Mouse (Mus musculus) E14TG2a.4 (cell line): ENCODE measurements around the gene Tfec.

Source experiments
- H3K27me3 ChIP-seq: 2 replicates; pipeline ENCODE4 v1.6.1; 2014; ENCODE audit warnings: low read length, control low read depth; ENCODE audit not compliant: insufficient read depth
- H3K36me3 ChIP-seq: 2 replicates; pipeline ENCODE4 v1.6.1; 2014; ENCODE audit warnings: low read length, control low read depth; ENCODE audit not compliant: insufficient read depth
- H3K4me1 ChIP-seq: replicated peaks from 2 replicates; pipeline ENCODE4 v1.6.1; 2014; ENCODE audit warnings: low read depth, low read length, control low read depth
- H3K4me3 ChIP-seq: replicated peaks from 2 replicates; pipeline ENCODE4 v1.5.1; 2014; ENCODE audit warnings: mild to moderate bottlenecking, low read length
- H3K9me3 ChIP-seq: 2 replicates; pipeline ENCODE4 v1.6.1; 2014; ENCODE audit warnings: low read length, control low read depth
- CTCF ChIP-seq: conservative IDR thresholded peaks from 2 replicates; pipeline ENCODE4 v1.5.1; 2014; ENCODE audit warnings: low read length
- NANOG ChIP-seq: IDR thresholded peaks from 2 replicates; pipeline ENCODE4 v1.6.1; 2014; ENCODE audit warnings: borderline replicate concordance, low read length, mixed read lengths
- POU5F1 ChIP-seq: IDR thresholded peaks from 2 replicates; pipeline ENCODE4 v1.6.1; 2014; ENCODE audit warnings: low read length, borderline replicate concordance

The Tfec gene

DNA sequence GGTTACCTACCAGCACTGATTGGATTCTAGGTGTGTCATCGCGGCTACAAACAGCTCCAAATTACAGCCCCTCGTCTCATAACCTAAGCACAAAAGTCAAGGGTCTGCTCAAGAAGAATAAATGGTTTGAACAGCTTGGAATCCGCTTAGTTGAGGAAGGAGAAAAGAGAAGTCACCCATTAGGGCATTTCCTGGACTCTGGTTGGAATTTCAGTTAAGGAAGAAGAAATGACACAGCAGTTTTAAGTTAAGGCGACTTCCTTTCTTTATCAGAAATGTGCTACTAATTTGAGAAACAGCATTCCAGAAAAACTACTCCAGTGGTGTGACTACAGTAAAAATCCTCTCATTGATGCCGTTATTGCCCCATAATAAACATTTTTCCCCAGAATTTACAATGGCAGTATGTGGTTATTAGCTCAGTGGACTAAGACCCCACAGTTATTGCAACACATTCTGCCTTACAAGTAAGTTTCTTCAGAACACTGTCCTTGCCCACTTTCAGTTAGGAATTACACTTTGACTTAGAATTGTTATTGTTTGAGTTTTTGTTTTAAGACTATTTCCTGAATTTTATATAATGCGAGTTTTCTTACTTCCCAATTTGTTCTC is at the start of gene Tfec:
Gene Tfec (minus strand): TSS at position 191 of the 612 bp plus-strand sequence.
- no peaks in the 10 kb centered on the region for H3K4me1 ChIP-seq
- TF ChIP-seq NANOG (no peak), CTCF (no peak), POU5F1 (no peak)
- no peaks in the 10 kb centered on the region for H3K36me3 ChIP-seq
- no peaks in the 10 kb centered on the region for H3K9me3 ChIP-seq
- no peak within 1 kb of the TSS for H3K4me3 ChIP-seq
- H3K27me3 ChIP-seq, result no peaks in the 10 kb centered on the region

- H3K9me3 ChIP-seq, result no peaks in the 10 kb centered on the region
- no peak overlapping the region for H3K4me3 ChIP-seq
These were observed 49.6 kb upstream of the Tfec start for GRCm38 (mm10) chr6:16947837-16948236.

GRCm38 (mm10) chr6:16943513-16943912 is 45.3 kb upstream of the Tfec start:
- no peaks in the 10 kb centered on the region for H3K4me1 ChIP-seq
- no peaks in the 10 kb centered on the region for H3K36me3 ChIP-seq
- no peak overlapping the region for H3K4me3 ChIP-seq
- TF ChIP-seq POU5F1 (no peak), CTCF (no peak), NANOG (no peak)
- no peaks in the 10 kb centered on the region for H3K27me3 ChIP-seq
- no peaks in the 10 kb centered on the region for H3K9me3 ChIP-seq

More at GRCm38 (mm10) chr6:16947837-16948236, 49.6 kb upstream of the Tfec start:
- Histone ChIP-seq H3K36me3 (no peaks in the 10 kb centered on the region), H3K4me1 (no peaks in the 10 kb centered on the region), H3K27me3 (no peaks in the 10 kb centered on the region)
- TF ChIP-seq POU5F1 (no peak), CTCF (no peak), NANOG (no peak)

- Histone ChIP-seq H3K36me3 (no peaks in the 10 kb centered on the region), H3K4me1 (no peaks in the 10 kb centered on the region), H3K9me3 (no peaks in the 10 kb centered on the region), H3K4me3 (no peak overlapping the region), H3K27me3 (no peaks in the 10 kb centered on the region)
- TF ChIP-seq CTCF, result no peak
These were observed 44.2 kb upstream of the Tfec start for GRCm38 (mm10) chr6:16942433-16942832.

- H3K9me3 ChIP-seq, result no peaks in the 10 kb centered on the region
- peaks cover 5% of the 10 kb centered on the region for H3K4me1 ChIP-seq
- H3K36me3 ChIP-seq, result no peaks in the 10 kb centered on the region
- no peaks in the 10 kb centered on the region for H3K27me3 ChIP-seq
- H3K4me3 ChIP-seq, result no peak overlapping the region
- TF ChIP-seq POU5F1 (no peak), NANOG (no peak)
These were observed 32.8 kb upstream of the Tfec start for GRCm38 (mm10) chr6:16931059-16931458.

DNA sequence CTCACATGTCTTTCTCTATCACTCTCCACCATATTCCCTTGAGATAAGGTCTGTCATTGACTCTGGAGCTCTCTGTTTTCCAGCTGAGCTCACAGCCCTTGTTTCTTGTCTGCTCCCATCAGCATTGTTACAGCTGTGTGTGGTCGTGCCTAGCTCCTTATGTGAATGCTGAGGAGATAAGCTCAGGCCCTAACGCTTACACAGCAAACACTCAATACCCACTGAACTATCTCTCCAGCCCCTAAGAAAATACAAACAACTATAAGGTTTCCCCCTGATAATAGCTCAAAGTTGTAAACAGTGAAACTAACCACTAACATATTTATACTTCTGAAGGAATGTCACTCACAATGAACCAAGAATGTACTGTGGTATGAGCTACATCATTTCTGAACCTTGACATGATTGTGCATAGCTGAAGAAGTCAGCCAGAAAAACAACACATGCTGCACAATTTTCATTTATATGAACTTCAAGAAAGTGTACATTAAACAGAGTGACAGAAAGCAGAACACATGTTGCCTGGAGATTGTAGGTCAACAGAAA is 21.9 kb upstream of the Tfec start:
- Histone ChIP-seq H3K27me3 (no peaks in the 10 kb centered on the region), H3K9me3 (no peaks in the 10 kb centered on the region), H3K4me1 (no peaks in the 10 kb centered on the region), H3K4me3 (no peak overlapping the region), H3K36me3 (no peaks in the 10 kb centered on the region)
- no peak for TF ChIP-seq CTCF
- no peak for TF ChIP-seq NANOG
- no peak for TF ChIP-seq POU5F1

- TF ChIP-seq CTCF, result no peak
- no peak for TF ChIP-seq NANOG
- Histone ChIP-seq H3K36me3 (no peaks in the 10 kb centered on the region), H3K9me3 (no peaks in the 10 kb centered on the region), H3K4me3 (no peak overlapping the region), H3K4me1 (no peaks in the 10 kb centered on the region), H3K27me3 (no peaks in the 10 kb centered on the region)
These were observed 6.4 kb downstream of the Tfec start for GRCm38 (mm10) chr6:16891819-16892218.

DNA sequence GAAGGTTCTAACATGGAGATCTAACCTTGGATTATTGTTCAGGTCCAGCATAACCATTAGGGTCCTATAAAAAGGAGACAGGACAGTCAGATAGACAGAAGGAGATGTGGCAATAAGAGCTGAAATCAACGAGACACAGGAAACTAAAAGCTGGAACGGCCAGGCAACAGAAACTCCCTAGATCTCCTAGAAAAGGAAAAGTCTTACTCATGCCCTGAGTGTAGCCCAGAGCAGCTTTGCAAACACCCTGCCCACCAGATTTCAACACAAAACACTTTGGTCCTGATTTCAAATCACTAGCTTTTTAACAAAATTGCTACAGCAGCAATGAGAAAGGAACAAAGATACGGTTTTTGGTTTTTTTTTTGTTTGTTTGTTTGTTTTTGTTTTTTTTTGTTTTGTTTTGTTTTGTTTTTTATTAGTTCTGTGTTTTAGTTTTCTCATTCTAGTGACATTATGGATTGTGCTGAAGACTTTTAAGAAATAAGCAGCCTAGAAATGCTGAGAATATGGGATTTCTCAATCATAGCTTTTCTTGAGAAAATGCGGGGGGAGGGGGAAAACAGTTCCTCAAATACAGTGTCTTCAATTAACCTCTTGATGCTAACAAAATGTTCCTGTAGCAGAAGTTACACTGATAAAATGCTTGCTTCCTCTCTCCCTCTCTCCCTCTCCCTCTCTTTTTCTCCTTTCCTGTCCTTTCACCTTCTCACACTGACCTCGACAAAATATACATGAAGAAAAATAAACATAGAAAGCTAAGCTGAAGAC is 14.5 kb downstream of the Tfec start:
- H3K4me1 ChIP-seq, result no peaks in the 10 kb centered on the region
- no peaks in the 10 kb centered on the region for H3K36me3 ChIP-seq
- no peak for TF ChIP-seq CTCF
- TF ChIP-seq POU5F1, result no peak
- TF ChIP-seq NANOG, result no peak
- H3K27me3 ChIP-seq, result no peaks in the 10 kb centered on the region
- H3K9me3 ChIP-seq, result no peaks in the 10 kb centered on the region
- H3K4me3 ChIP-seq, result no peak overlapping the region

DNA sequence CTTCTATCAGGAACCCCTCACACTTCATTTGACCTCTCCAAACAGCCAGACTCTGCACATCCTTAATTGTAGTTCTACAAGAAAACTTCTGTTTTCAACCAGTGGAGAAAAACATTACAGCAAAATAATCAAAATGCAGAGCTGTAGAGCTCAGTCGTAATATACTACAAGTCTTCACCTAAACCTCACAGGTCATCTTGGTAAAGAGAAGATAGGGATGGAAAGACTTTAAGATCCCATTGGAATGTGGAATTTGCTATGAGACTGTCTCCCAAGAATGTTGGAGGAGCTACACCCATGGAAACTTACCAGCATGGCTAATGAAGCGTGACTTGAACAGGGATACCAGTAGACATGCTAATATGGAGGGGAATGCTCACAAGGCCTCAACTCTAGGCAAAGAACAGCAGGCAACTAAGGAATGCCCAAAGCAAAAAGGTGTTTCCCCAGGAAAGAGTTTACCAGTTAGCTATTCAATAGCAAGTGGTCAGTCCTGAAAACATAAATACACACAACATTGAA is 24.2 kb downstream of the Tfec start:
- no peaks in the 10 kb centered on the region for H3K4me1 ChIP-seq
- H3K36me3 ChIP-seq, result no peaks in the 10 kb centered on the region
- TF ChIP-seq POU5F1 (no peak), NANOG (no peak), CTCF (no peak)
- H3K27me3 ChIP-seq, result no peaks in the 10 kb centered on the region
- H3K4me3 ChIP-seq, result no peak overlapping the region
- H3K9me3 ChIP-seq, result no peaks in the 10 kb centered on the region
